Mouse (Mus musculus): ENCODE data around the gene Erbin. TPM values are rescaled to one million over a fixed set of nuclear protein-coding genes. Genes with fewer than 3 reads are reported as not detected.

Erbin gene
- polyA plus RNA-seq, 1 experiment from 2014 or later: 18.9 TPM

GRCm38 (mm10) chr13:103862041-103862440 is 58.3 kb downstream of the Erbin start:
- no peak overlapping the region for H3K4me2 ChIP-seq (ENCODE audit: low read length)
- ATAC-seq (no peak), DNase-seq (ENCODE audit: low spot score) (no peak)
- no peaks in the 10 kb centered on the region for H3K4me1 ChIP-seq (ENCODE audit: control insufficient read depth, insufficient read depth, low read length)
- H3K36me3 ChIP-seq (ENCODE audit: control insufficient read depth, insufficient read depth, low read length): peaks cover 21% of the 10 kb centered on the region; the same call in 1 of the 2 replicates
- no peaks in the 10 kb centered on the region for H3K27me3 ChIP-seq (replicated peaks; ENCODE audit: control insufficient read depth, insufficient read depth, low read length)
- no peak overlapping the region for H3K27ac ChIP-seq (ENCODE audit: low read depth, low read length)
- no peaks in the 10 kb centered on the region for H3K9me3 ChIP-seq (replicated peaks; ENCODE audit: control insufficient read depth, low read length)
- 77% methylated on average over 4 of the region's 4 CpGs for WGBS
- no peak overlapping the region for H3K9ac ChIP-seq (ENCODE audit: low read length)
- H3K4me3 ChIP-seq (ENCODE audit: low read depth, low read length): no peak overlapping the region

- Histone ChIP-seq H3K27ac (ENCODE audit: low read depth, low read length) (no peak overlapping the region), H3K4me1 (ENCODE audit: control insufficient read depth, insufficient read depth, low read length) (no peaks in the 10 kb centered on the region), H3K4me2 (ENCODE audit: low read length) (no peak overlapping the region), H3K36me3 (ENCODE audit: control insufficient read depth, insufficient read depth, low read length) (peaks cover 23% of the 10 kb centered on the region), H3K27me3 (replicated peaks; ENCODE audit: control insufficient read depth, insufficient read depth, low read length) (no peaks in the 10 kb centered on the region), H3K9me3 (replicated peaks; ENCODE audit: control insufficient read depth, low read length) (no peaks in the 10 kb centered on the region), H3K4me3 (ENCODE audit: low read depth, low read length) (no peak overlapping the region), H3K9ac (ENCODE audit: low read length) (no peak overlapping the region)
- DNase-seq (ENCODE audit: low spot score): no peak
- ATAC-seq: no peak
- WGBS: 87% methylated on average over 2 of the region's 2 CpGs
Measured at GRCm38 (mm10) chr13:103859041-103859440, 61.3 kb downstream of the Erbin start.

DNA sequence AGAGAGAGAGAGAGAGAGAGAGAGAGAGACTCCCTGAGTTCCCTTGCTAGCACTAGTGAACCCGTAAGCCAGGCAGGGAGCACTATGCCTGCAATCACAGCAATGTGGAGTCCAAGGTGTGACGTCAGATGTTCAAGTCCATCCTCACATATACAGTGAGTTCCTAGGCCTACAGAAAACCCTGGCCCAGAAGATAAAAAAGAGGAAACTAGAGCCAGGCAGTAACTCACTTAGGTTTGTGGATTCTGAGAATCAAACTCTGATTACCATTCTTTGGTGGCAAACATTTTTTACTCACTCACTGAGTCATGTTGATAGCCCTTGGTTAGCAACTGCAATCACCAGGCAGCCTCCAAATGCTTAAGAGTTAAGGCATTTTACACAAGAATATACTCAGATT is 72.7 kb downstream of the Erbin start:
- Histone ChIP-seq H3K27me3 (replicated peaks; ENCODE audit: control insufficient read depth, insufficient read depth, low read length) (no peaks in the 10 kb centered on the region), H3K9ac (ENCODE audit: low read length) (no peak overlapping the region), H3K4me2 (ENCODE audit: low read length) (no peak overlapping the region), H3K9me3 (replicated peaks; ENCODE audit: control insufficient read depth, low read length) (no peaks in the 10 kb centered on the region), H3K36me3 (ENCODE audit: control insufficient read depth, insufficient read depth, low read length) (peaks cover 31% of the 10 kb centered on the region), H3K27ac (ENCODE audit: low read depth, low read length) (no peak overlapping the region), H3K4me3 (ENCODE audit: low read depth, low read length) (no peak overlapping the region), H3K4me1 (ENCODE audit: control insufficient read depth, insufficient read depth, low read length) (no peaks in the 10 kb centered on the region)
- whole genome bisulfite sequencing: 85% methylated on average over 2 of the region's 2 CpGs
- ATAC-seq (no peak), DNase-seq (ENCODE audit: low spot score) (no peak)

DNA sequence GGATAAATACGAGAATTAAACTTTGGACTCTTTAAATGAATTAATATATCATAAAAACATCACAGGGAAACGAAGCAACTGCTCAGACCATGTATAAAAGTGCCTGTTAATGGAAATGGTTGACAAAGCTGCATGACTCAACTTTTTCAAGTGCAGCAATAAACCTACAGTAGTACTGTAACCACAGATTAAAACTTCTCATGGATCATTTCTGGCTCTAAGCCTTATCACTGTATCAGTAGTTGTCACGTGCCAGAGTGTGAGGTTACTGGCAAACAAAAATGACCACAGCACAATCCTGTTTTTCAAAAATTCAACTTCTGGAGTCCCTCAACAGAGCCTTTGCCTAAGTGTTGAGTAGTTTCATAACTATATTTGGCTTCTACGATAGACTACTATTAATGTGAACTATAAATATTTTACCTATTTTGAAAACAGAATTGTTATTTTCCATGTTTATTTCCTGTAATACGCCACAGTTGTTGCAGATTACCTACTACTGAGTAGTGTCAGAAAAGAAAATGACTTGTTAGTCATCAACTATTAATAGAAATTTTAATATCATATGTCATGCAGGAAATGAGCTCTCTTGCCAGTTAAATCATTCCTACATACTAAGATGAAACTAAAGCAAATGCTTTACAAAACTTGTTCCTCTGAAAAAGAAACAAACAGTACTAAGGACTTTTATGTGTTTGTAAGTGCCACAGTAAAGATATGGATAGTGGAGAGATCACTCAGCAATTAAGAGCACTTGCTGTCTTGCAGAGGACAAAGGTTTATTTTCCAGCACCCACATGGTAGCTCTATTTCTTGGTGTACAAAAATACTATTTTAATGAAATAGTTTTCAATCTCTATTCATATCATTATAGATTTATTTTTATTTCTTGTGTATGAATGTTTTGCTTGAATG is 78.8 kb downstream of the Erbin start:
- H3K36me3 ChIP-seq (ENCODE audit: control insufficient read depth, insufficient read depth, low read length): peaks cover 51% of the 10 kb centered on the region
- WGBS: 95% methylated on average over 5 of the region's 5 CpGs
- H3K27ac ChIP-seq (ENCODE audit: low read depth, low read length): no peak overlapping the region
- no peak overlapping the region for H3K9ac ChIP-seq (ENCODE audit: low read length)
- H3K4me1 ChIP-seq (ENCODE audit: control insufficient read depth, insufficient read depth, low read length): no peaks in the 10 kb centered on the region
- no peak overlapping the region for H3K4me2 ChIP-seq (ENCODE audit: low read length)
- H3K27me3 ChIP-seq (replicated peaks; ENCODE audit: control insufficient read depth, insufficient read depth, low read length): no peaks in the 10 kb centered on the region
- DNase-seq (ENCODE audit: low spot score) (no peak), ATAC-seq (no peak)
- no peaks in the 10 kb centered on the region for H3K9me3 ChIP-seq (replicated peaks; ENCODE audit: control insufficient read depth, low read length)
- no peak overlapping the region for H3K4me3 ChIP-seq (ENCODE audit: low read depth, low read length)

GRCm38 (mm10) chr13:103838619-103839018 is 81.7 kb downstream of the Erbin start:
- Histone ChIP-seq H3K9ac (ENCODE audit: low read length) (no peak overlapping the region), H3K27me3 (replicated peaks; ENCODE audit: control insufficient read depth, insufficient read depth, low read length) (no peaks in the 10 kb centered on the region), H3K27ac (ENCODE audit: low read depth, low read length) (no peak overlapping the region), H3K4me3 (ENCODE audit: low read depth, low read length) (no peak overlapping the region), H3K9me3 (replicated peaks; ENCODE audit: control insufficient read depth, low read length) (no peaks in the 10 kb centered on the region), H3K36me3 (ENCODE audit: control insufficient read depth, insufficient read depth, low read length) (peaks cover 60% of the 10 kb centered on the region), H3K4me2 (ENCODE audit: low read length) (no peak overlapping the region), H3K4me1 (ENCODE audit: control insufficient read depth, insufficient read depth, low read length) (no peaks in the 10 kb centered on the region)
- DNase-seq (ENCODE audit: low spot score): peak; percentile 17
- peak; percentile 23; the same call in 1 of the 2 replicates for ATAC-seq
- WGBS: 50% methylated on average over 2 of the region's 2 CpGs

DNA sequence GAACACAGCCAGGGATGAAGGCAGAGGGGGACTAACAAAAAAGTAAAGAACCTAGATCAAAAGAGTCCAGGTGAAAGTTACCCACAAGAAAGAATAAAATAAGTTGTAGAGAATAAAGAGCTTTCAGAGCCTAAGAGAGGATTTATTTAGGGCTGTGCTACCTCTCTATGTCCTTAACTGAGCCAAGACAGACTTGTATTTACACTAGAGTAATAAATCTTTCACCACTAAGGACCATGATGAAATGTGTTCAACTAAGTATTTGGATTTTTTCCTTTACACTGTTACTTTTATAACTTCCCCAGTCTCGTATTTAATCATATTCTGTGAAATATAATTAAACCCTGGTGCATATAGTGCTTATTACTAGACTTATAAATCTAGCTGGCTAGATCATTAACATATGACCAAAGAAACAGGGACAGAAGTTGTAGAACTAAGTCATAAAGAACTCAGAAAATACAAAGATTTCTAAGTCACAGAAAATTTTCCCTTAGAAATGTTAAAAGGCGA is 90.6 kb downstream of the Erbin start:
- ATAC-seq: no peak
- no peak overlapping the region for H3K4me3 ChIP-seq (ENCODE audit: low read depth, low read length)
- no peaks in the 10 kb centered on the region for H3K9me3 ChIP-seq (replicated peaks; ENCODE audit: control insufficient read depth, low read length)
- no peak overlapping the region for H3K4me2 ChIP-seq (ENCODE audit: low read length)
- H3K36me3 ChIP-seq (ENCODE audit: control insufficient read depth, insufficient read depth, low read length): peaks cover 35% of the 10 kb centered on the region
- no peak for DNase-seq (ENCODE audit: low spot score)
- no peak overlapping the region for H3K27ac ChIP-seq (ENCODE audit: low read depth, low read length)
- H3K27me3 ChIP-seq (replicated peaks; ENCODE audit: control insufficient read depth, insufficient read depth, low read length): no peaks in the 10 kb centered on the region
- no peaks in the 10 kb centered on the region for H3K4me1 ChIP-seq (ENCODE audit: control insufficient read depth, insufficient read depth, low read length)
- 92% methylated on average over 2 of the region's 2 CpGs for WGBS
- H3K9ac ChIP-seq (ENCODE audit: low read length): no peak overlapping the region

GRCm38 (mm10) chr13:103822270-103822669 is 98.0 kb downstream of the Erbin start:
- H3K4me2 ChIP-seq (ENCODE audit: low read length): no peak overlapping the region
- H3K4me3 ChIP-seq (ENCODE audit: low read depth, low read length): no peak overlapping the region
- no peak for DNase-seq (ENCODE audit: low spot score)
- no peaks in the 10 kb centered on the region for H3K27me3 ChIP-seq (replicated peaks; ENCODE audit: control insufficient read depth, insufficient read depth, low read length)
- H3K9ac ChIP-seq (ENCODE audit: low read length): no peak overlapping the region
- H3K36me3 ChIP-seq (ENCODE audit: control insufficient read depth, insufficient read depth, low read length): peaks cover 35% of the 10 kb centered on the region
- ATAC-seq: no peak
- H3K9me3 ChIP-seq (replicated peaks; ENCODE audit: control insufficient read depth, low read length): no peaks in the 10 kb centered on the region
- no peaks in the 10 kb centered on the region for H3K4me1 ChIP-seq (ENCODE audit: control insufficient read depth, insufficient read depth, low read length)
- no peak overlapping the region for H3K27ac ChIP-seq (ENCODE audit: low read depth, low read length)
- 95% methylated on average over 1 of the region's 1 CpGs for WGBS

DNA sequence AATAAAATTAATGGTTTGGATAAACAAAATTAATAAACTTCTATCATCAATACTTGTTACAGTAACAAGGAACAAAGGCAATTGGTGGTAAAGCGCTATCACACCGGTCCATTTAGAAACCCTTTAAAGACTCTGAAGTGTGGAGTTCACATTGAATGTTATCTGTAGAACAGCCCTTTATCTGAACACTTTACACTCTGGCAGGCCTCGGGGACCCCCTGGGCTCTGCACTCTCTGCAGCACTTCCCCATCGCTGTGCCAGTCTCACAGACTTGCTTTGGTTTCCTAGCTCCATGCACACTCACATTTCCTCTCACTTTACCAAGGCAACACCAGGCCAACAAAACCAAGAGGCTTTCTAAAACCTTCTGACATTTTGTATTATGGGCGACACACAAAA is 100.9 kb downstream of the Erbin start:
- Histone ChIP-seq H3K27ac (ENCODE audit: low read depth, low read length) (no peak overlapping the region), H3K9me3 (replicated peaks; ENCODE audit: control insufficient read depth, low read length) (no peaks in the 10 kb centered on the region), H3K4me1 (ENCODE audit: control insufficient read depth, insufficient read depth, low read length) (no peaks in the 10 kb centered on the region), H3K4me2 (ENCODE audit: low read length) (no peak overlapping the region), H3K27me3 (replicated peaks; ENCODE audit: control insufficient read depth, insufficient read depth, low read length) (no peaks in the 10 kb centered on the region), H3K4me3 (ENCODE audit: low read depth, low read length) (no peak overlapping the region), H3K36me3 (ENCODE audit: control insufficient read depth, insufficient read depth, low read length) (peaks cover 36% of the 10 kb centered on the region), H3K9ac (ENCODE audit: low read length) (no peak overlapping the region)
- DNase-seq (ENCODE audit: low spot score) (no peak), ATAC-seq (no peak)
- WGBS: 86% methylated on average over 5 of the region's 5 CpGs

DNA sequence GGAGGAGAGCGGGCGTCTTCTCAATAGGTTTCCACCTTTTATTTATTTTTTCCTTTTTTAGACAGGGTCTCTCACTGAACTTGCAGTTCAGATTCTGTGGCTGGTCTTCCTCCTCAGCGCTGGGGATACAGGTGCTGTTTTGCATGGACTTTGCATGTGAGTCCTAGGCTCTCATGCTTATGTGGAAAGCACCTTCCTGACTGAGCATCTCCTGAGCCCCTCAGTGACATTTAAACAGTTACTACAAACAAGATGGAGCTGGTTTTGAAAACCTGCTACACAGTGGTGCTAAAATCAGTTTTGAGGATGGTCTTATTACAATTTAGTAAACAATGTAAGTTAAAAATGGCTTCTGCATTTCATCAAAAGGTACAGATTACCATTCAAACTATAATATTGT is 102.4 kb downstream of the Erbin start:
- no peaks in the 10 kb centered on the region for H3K4me1 ChIP-seq (ENCODE audit: control insufficient read depth, insufficient read depth, low read length)
- H3K9me3 ChIP-seq (replicated peaks; ENCODE audit: control insufficient read depth, low read length): no peaks in the 10 kb centered on the region
- no peak overlapping the region for H3K27ac ChIP-seq (ENCODE audit: low read depth, low read length)
- H3K36me3 ChIP-seq (ENCODE audit: control insufficient read depth, insufficient read depth, low read length): peaks cover 31% of the 10 kb centered on the region
- H3K4me2 ChIP-seq (ENCODE audit: low read length): no peak overlapping the region
- no peak overlapping the region for H3K4me3 ChIP-seq (ENCODE audit: low read depth, low read length)
- no peaks in the 10 kb centered on the region for H3K27me3 ChIP-seq (replicated peaks; ENCODE audit: control insufficient read depth, insufficient read depth, low read length)
- 95% methylated on average over 3 of the region's 3 CpGs for WGBS
- ATAC-seq (no peak), DNase-seq (ENCODE audit: low spot score) (no peak)
- no peak overlapping the region for H3K9ac ChIP-seq (ENCODE audit: low read length)

Data from forebrain, embryonic 14.5 days (tissue).